Mouse (Mus musculus): ENCODE data around the gene Kif11. TPM values are rescaled to one million over a fixed set of nuclear protein-coding genes. Genes with fewer than 3 reads are reported as not detected.

Kif11 gene
- polyA plus RNA-seq, 1 experiment from 2014 or later, result 36.3 TPM

DNA sequence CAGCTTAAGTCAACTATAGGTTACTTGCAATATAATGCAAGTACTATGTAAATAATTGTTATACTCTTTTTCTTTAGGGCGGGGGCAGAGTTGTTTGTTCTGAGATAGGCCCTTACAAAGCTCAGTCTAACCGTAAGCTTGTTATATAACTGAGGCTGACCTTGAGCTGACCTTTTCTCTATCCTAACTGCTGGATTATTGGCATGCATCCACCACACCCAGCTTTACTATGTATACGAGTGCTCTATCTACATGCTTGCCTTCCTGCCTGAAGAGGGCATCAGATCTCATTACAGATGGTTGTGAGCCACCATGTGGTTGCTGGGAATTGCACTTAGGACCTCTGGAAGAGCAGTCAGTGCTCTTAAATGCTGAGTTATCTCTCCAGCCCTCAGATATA, 9.9 kb downstream of the Kif11 start:
- H3K27ac ChIP-seq (replicated peaks), result no peak overlapping the region
- no peaks in the 10 kb centered on the region for H3K27me3 ChIP-seq
- H3K4me3 ChIP-seq, result no peak overlapping the region
- ATAC-seq (replicated peaks), result no peak
- WGBS, result 76% methylated on average over 3 of the region's 3 CpGs
- H3K9me3 ChIP-seq, result no peaks in the 10 kb centered on the region
- H3K36me3 ChIP-seq, result peaks cover 11% of the 10 kb centered on the region; the same call in 1 of the 2 replicates
- H3K4me2 ChIP-seq (replicated peaks), result no peak overlapping the region
- H3K4me1 ChIP-seq, result no peaks in the 10 kb centered on the region
- no peak overlapping the region for H3K9ac ChIP-seq (replicated peaks)

DNA sequence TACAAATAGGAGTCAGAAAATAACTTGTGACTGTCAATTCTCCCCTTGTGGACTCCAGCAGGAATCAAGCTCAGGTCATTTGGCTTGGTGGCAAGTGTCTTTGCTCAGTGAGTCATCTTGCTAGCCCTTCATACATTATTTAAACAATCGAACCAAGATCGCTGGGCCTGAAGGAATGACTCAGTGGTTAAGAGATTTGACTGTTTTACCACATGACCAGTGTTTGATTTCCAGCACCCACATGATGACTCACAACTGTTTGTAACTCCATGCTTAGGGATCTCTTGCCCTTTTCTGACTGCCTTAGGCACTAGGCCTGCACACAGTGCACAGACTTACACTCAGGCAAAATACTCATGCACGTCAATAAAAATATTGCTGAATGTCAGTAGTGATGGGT, 15.7 kb downstream of the Kif11 start:
- WGBS, result 96% methylated on average over 3 of the region's 3 CpGs
- peaks cover 13% of the 10 kb centered on the region for H3K36me3 ChIP-seq
- no peaks in the 10 kb centered on the region for H3K4me1 ChIP-seq
- no peaks in the 10 kb centered on the region for H3K9me3 ChIP-seq
- no peak for ATAC-seq (replicated peaks)
- H3K4me2 ChIP-seq (replicated peaks), result no peak overlapping the region
- no peak overlapping the region for H3K27ac ChIP-seq (replicated peaks)
- H3K4me3 ChIP-seq, result no peak overlapping the region
- H3K27me3 ChIP-seq, result no peaks in the 10 kb centered on the region
- H3K9ac ChIP-seq (replicated peaks), result no peak overlapping the region

DNA sequence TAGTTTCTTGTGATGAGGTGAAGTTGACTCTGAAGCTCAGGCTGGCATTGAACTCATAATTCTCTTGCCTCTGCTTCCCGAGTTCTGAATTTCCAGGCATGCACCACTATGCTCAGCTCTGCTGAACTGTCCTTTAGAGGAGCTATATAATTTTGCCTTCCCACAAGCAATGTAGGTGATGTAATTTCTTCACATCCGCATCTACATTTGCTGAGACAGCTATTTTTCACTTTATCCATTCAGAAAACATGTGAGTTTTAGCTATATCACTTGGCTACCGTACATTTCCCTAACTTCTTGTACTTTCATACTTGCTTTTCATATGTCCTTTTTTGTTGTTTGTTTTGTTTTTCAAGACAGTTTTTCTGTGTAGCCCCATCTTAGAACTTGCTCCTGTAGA, 20.1 kb downstream of the Kif11 start:
- Histone ChIP-seq H3K4me3 (no peak overlapping the region), H3K27me3 (no peaks in the 10 kb centered on the region), H3K27ac (replicated peaks) (no peak overlapping the region), H3K9me3 (no peaks in the 10 kb centered on the region), H3K4me1 (no peaks in the 10 kb centered on the region), H3K36me3 (peaks cover 19% of the 10 kb centered on the region), H3K9ac (replicated peaks) (no peak overlapping the region), H3K4me2 (replicated peaks) (no peak overlapping the region)
- ATAC-seq (replicated peaks), result no peak
- 98% methylated on average over 3 of the region's 3 CpGs for WGBS

DNA sequence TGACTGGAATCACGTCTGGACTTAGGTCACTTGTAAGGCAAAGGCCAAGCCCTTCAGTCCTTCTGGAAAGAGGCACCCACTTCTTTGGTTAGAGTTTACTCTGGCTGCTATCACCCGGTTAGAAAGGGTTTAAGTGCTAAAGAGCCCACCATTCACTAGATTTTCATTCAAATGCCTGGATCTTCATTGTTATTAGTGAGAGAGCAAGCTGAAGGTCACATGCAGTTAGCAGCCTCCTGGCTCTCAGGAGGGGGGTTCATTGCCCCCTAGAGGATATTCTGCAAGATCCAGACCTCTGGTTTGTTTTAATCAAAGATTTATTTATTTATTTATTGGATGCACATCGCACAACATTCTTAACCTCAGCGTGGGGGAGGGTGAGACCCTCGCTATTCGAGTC, 24.7 kb downstream of the Kif11 start:
- Histone ChIP-seq H3K27ac (replicated peaks) (no peak overlapping the region), H3K27me3 (no peaks in the 10 kb centered on the region), H3K9me3 (no peaks in the 10 kb centered on the region), H3K36me3 (peaks cover 14% of the 10 kb centered on the region), H3K9ac (replicated peaks) (no peak overlapping the region), H3K4me3 (no peak overlapping the region), H3K4me2 (replicated peaks) (no peak overlapping the region), H3K4me1 (no peaks in the 10 kb centered on the region)
- WGBS, result 79% methylated on average over 6 of the region's 6 CpGs
- no peak for ATAC-seq (replicated peaks)

DNA sequence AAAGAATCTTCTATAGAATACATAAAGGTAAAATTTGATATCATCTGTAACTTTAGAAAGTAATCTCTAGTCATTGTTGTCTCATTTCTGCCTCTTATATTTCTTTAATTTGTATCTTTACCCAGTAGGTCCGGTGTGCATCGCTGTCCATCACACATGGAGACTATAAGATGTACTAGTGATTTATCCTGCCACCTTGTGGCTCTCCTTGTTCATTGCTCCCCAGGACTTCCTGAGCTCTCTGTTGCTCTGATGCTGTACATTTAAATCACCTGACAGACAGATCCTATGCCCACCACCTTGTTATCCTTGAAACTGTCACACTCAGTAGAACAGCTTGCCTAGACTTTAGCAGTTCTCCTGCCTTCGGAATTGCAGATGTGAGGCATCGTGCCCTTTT, 42.1 kb downstream of the Kif11 start:
- peaks cover 10% of the 10 kb centered on the region; the same call in 1 of the 2 replicates for H3K36me3 ChIP-seq

DNA sequence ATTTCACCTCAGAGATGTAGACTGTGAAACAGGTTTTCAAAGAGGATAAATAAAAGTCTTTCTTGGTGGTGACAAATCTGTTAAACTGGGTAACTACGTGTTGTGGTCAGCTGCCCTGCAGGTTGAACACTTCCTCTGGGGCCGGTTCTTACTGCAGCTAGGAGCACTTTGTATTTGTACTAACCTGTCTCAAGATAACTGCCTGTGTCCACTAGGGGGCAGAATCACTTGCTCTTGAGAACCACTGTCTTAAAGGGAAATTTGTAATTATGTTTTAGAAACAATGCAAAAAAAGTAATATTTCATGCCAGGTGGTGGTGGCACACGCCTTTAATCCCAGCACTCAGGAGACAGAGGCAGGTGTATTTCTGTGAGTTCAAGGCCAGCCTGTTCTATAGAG, 43.4 kb downstream of the Kif11 start:
- no peak for ATAC-seq (replicated peaks)
- H3K4me2 ChIP-seq (replicated peaks), result no peak overlapping the region
- no peaks in the 10 kb centered on the region for H3K9me3 ChIP-seq
- no peak overlapping the region for H3K4me3 ChIP-seq
- H3K9ac ChIP-seq (replicated peaks), result no peak overlapping the region
- 56% methylated on average over 3 of the region's 3 CpGs for WGBS
- H3K27ac ChIP-seq (replicated peaks), result no peak overlapping the region
- H3K4me1 ChIP-seq, result no peaks in the 10 kb centered on the region
- no peaks in the 10 kb centered on the region for H3K27me3 ChIP-seq
- peaks cover 4% of the 10 kb centered on the region; the same call in 1 of the 2 replicates for H3K36me3 ChIP-seq

More for the DNA sequence above, 42.1 kb downstream of the Kif11 start:
- Histone ChIP-seq H3K4me1 (no peaks in the 10 kb centered on the region), H3K4me3 (no peak overlapping the region), H3K27ac (replicated peaks) (no peak overlapping the region), H3K9ac (replicated peaks) (no peak overlapping the region), H3K4me2 (replicated peaks) (no peak overlapping the region), H3K27me3 (no peaks in the 10 kb centered on the region), H3K9me3 (no peaks in the 10 kb centered on the region)
- no peak; the same call in 1 of the 2 replicates for ATAC-seq (replicated peaks)
- WGBS, result 94% methylated on average over 4 of the region's 4 CpGs

DNA sequence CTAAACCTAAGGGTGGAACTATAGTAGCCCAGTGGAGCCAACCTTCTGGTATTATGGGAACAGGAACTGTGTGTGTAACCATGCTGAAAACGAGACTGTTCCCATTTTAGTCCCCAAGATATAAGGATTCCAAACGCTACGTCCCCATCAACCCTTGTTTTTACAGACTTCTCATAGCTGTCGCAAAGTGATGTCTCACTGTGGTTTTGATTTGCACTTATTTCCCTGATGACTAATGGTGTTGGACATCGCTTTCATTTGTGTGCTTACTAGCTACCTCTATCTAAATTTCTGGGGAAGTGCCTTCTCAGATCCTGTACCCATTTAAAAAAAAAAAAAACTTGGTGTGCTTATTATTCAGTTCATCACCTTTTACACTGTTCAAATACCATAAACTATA, 52.4 kb downstream of the Kif11 start:
- ATAC-seq (replicated peaks), result no peak
- Histone ChIP-seq H3K4me2 (replicated peaks) (no peak overlapping the region), H3K4me1 (no peaks in the 10 kb centered on the region), H3K27ac (replicated peaks) (no peak overlapping the region), H3K27me3 (peaks cover 35% of the 10 kb centered on the region), H3K4me3 (no peak overlapping the region), H3K9me3 (no peaks in the 10 kb centered on the region), H3K9ac (replicated peaks) (no peak overlapping the region), H3K36me3 (no peaks in the 10 kb centered on the region)
- 82% methylated on average over 5 of the region's 5 CpGs for WGBS

DNA sequence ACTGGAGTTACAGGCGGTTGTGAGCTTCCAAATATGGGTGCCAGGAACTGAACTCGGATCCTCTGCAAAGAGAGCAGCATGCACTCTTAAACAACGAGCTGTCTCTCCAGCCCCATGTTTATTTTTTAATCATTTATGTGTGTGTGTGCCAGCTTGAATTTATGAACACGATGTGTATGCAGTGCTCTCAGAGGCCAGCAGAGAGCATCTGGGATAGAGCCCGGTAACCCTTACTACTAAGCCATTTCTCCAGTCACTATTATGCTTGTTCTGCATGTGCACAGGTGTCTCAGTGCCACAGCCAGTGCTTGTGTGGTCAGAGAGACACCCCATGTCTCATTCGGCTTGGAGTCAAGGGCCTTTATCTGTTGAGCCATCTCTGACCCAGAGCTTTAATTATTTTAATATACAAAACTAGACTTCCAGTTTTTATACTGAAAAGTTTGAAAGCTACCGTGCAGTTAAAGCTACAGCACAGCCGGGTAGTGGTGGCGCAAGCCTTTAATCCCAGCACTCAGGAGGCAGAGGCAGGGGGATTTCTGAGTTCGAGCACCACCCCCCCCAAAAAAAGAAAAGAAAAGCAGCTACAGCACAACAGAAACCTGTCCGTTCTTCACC, 55.0 kb downstream of the Kif11 start:
- Histone ChIP-seq H3K9ac (replicated peaks) (no peak overlapping the region), H3K27ac (replicated peaks) (no peak overlapping the region), H3K27me3 (peaks cover 62% of the 10 kb centered on the region), H3K4me3 (no peak overlapping the region), H3K36me3 (no peaks in the 10 kb centered on the region), H3K9me3 (no peaks in the 10 kb centered on the region), H3K4me1 (peaks cover 16% of the 10 kb centered on the region), H3K4me2 (replicated peaks) (no peak overlapping the region)
- no peak for ATAC-seq (replicated peaks)
- WGBS, result 94% methylated on average over 11 of the region's 11 CpGs

DNA sequence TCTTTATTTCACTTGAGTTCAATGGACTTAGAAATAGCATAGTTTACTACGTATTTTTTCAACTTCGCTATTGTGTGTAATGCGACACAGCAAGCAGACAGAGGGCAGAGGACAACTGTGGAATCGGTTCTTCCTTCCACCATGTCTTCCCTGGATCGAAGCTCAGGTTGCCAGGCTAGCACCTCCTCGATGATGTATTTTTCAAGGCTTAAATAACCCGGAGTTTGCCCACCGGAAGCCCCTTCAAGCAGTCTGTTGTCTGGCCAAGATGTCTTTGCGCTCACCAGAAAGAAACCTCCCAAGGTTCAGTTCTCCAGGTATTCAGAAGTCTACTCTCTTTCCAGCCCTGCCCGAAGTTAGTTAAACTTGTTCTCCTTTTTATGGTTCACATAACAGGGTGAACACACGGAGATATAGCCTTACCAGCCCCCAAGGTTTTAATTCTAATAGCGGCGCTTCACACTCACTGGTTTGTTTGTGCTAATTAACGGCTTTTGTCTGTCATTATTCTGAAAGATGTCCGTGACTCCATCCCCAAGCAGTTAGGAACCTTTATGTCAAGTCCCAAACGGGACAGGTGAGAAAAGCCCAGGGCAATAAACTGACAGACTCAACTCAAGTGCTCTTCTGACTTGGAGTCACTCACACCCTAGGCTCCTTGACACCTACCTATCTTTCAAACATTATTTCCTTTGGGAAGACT, 56.8 kb downstream of the Kif11 start:
- Histone ChIP-seq H3K4me3 (no peak overlapping the region), H3K27ac (replicated peaks) (no peak overlapping the region), H3K4me2 (replicated peaks) (no peak overlapping the region), H3K36me3 (no peaks in the 10 kb centered on the region), H3K27me3 (peaks cover 79% of the 10 kb centered on the region), H3K9ac (replicated peaks) (no peak overlapping the region), H3K9me3 (no peaks in the 10 kb centered on the region), H3K4me1 (peaks cover 16% of the 10 kb centered on the region)
- 16% methylated on average over 16 of the region's 16 CpGs for WGBS
- no peak for ATAC-seq (replicated peaks)

DNA sequence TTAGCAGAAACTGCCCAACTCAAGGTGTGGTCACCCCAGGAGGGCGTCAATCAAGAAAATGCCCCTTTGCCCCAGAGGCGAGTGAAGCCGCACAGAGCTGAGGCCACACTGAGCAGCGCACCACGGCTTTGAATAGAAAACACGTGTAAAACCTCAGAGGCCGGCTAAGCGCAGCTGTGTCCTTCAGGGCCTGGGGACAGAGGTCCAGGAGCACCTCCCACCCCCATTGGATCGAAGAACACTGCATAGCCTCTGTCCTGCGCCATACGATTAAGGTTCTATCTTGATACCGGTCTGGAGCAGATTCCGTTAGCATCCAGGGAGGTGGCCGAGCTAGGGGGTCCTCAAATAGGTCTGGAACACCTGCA, 57.7 kb downstream of the Kif11 start:
- H3K27me3 ChIP-seq, result peaks cover 84% of the 10 kb centered on the region
- no peak overlapping the region for H3K9ac ChIP-seq (replicated peaks)
- peak; percentile 18; the same call in 1 of the 2 replicates for ATAC-seq (replicated peaks)
- H3K9me3 ChIP-seq, result no peaks in the 10 kb centered on the region
- H3K4me3 ChIP-seq, result peak overlapping the region; percentile 41
- peaks cover 16% of the 10 kb centered on the region for H3K4me1 ChIP-seq
- H3K27ac ChIP-seq (replicated peaks), result no peak overlapping the region
- no peaks in the 10 kb centered on the region for H3K36me3 ChIP-seq
- 1% methylated on average over 14 of the region's 14 CpGs for WGBS
- H3K4me2 ChIP-seq (replicated peaks), result peak overlapping the region; percentile 48

DNA sequence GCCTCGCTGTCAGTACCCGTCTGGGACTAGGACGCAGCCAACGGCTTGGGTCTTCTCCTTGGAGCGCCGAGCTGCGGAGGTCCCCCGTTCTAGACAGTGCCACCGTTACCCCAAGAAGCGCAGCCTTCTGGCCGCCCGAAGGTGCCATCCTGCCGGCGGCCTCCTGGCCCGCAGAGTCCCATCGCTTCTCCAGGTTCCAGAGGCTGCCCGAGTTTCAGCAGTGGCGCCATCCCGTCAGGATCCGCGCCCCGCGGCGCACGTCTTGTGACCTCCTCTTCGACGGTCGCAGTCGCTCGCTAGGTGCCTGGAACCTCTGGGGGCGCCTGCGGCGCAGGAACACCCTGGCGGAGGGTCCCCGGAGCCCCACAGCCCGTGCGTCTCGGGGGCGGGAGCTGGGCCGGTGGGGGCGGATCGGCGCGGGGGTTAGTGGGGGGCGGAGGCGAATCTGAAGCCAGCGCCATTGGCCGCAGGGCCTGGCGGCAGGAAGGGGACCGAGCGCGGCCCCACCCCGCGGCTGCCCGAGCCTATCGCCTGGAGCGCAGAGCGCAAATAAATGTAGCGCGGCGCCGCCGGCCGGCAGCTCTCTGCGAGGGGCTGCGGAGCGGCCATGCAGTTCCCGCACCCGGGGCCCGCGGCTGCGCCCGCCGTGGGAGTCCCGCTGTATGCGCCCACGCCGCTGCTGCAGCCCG, 58.2 kb downstream of the Kif11 start, which contains the start of gene Hhex:
Gene Hhex, plus strand, starts transcription at position 548 of the 689 bp plus-strand sequence.
- H3K27ac ChIP-seq (replicated peaks), result peak within 1 kb of the TSS; percentile 12; the same call in 1 of the 2 replicates
- peak; percentile 62 for ATAC-seq (replicated peaks)
- no peaks in the 10 kb centered on the region for H3K9me3 ChIP-seq
- H3K9ac ChIP-seq (replicated peaks), result no peak within 1 kb of the TSS
- WGBS, result under 1% methylated on average over 78 of the region's 79 CpGs
- peak within 1 kb of the TSS; percentile 48 for H3K4me2 ChIP-seq (replicated peaks)
- peaks cover 16% of the 10 kb centered on the region for H3K4me1 ChIP-seq
- H3K36me3 ChIP-seq, result no peaks in the 10 kb centered on the region
- H3K27me3 ChIP-seq, result peaks cover 88% of the 10 kb centered on the region
- peak within 1 kb of the TSS; percentile 41 for H3K4me3 ChIP-seq
